Mouse (Mus musculus): ENCODE measurements around the gene Zfhx3. TPM values are rescaled to one million over a fixed set of nuclear protein-coding genes. Genes with fewer than 3 reads are reported as not detected.

The Zfhx3 gene
- polyA plus RNA-seq, 1 experiment from 2014 or later, result 2.4 TPM

DNA sequence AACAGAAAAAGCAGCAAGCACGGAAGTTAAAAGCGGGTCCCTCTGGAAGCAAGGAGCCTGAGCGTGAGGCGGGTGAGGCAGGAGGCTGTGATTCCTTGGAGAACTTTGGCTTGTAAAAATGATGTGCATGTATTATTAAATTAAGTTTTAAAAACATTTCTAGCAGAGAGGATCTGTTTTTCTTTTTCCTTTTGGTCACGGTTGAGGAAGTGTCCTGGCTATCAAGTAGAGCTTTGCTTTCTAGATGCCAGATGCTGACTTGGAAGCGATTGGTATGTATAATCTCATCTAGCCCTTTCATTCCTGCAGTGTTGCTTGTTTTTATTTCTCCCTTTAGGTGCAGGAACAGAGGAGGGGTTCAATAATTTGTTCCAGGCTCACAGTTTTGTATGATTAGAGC lies 92.3 kb downstream of the Zfhx3 start:
- ATAC-seq, result no peak
- Histone ChIP-seq H3K27ac (ENCODE audit: low read depth, low read length) (no peak overlapping the region), H3K36me3 (ENCODE audit: control insufficient read depth, insufficient read depth) (no peaks in the 10 kb centered on the region), H3K4me1 (replicated peaks; ENCODE audit: control insufficient read depth, insufficient read depth, low read length) (no peaks in the 10 kb centered on the region), H3K4me3 (ENCODE audit: low read depth, low read length) (no peak overlapping the region), H3K9me3 (ENCODE audit: control insufficient read depth) (no peaks in the 10 kb centered on the region), H3K9ac (ENCODE audit: low read depth, low read length) (no peak overlapping the region), H3K4me2 (replicated peaks; ENCODE audit: low read depth) (no peak overlapping the region), H3K27me3 (replicated peaks; ENCODE audit: control insufficient read depth, insufficient read depth, low read length) (no peaks in the 10 kb centered on the region)
- 66% methylated on average over 6 of the region's 6 CpGs for WGBS
- TF ChIP-seq CTCF (IDR thresholded peaks at IDR 0.05; ENCODE audit: low read depth), result no peak

GRCm38 (mm10) chr8:108043618-108044017 lies 101.2 kb downstream of the Zfhx3 start:
- Histone ChIP-seq H3K4me3 (ENCODE audit: low read depth, low read length) (no peak overlapping the region), H3K27me3 (replicated peaks; ENCODE audit: control insufficient read depth, insufficient read depth, low read length) (no peaks in the 10 kb centered on the region), H3K9ac (ENCODE audit: low read depth, low read length) (no peak overlapping the region), H3K4me2 (replicated peaks; ENCODE audit: low read depth) (no peak overlapping the region), H3K27ac (ENCODE audit: low read depth, low read length) (no peak overlapping the region), H3K36me3 (ENCODE audit: control insufficient read depth, insufficient read depth) (no peaks in the 10 kb centered on the region), H3K9me3 (ENCODE audit: control insufficient read depth) (no peaks in the 10 kb centered on the region), H3K4me1 (replicated peaks; ENCODE audit: control insufficient read depth, insufficient read depth, low read length) (no peaks in the 10 kb centered on the region)
- no peak for ATAC-seq
- 73% methylated on average over 4 of the region's 4 CpGs for WGBS
- TF ChIP-seq CTCF (IDR thresholded peaks at IDR 0.05; ENCODE audit: low read depth), result no peak

GRCm38 (mm10) chr8:108044185-108044584 lies 101.7 kb downstream of the Zfhx3 start:
- 86% methylated on average over 3 of the region's 3 CpGs for WGBS
- no peak for ATAC-seq

DNA sequence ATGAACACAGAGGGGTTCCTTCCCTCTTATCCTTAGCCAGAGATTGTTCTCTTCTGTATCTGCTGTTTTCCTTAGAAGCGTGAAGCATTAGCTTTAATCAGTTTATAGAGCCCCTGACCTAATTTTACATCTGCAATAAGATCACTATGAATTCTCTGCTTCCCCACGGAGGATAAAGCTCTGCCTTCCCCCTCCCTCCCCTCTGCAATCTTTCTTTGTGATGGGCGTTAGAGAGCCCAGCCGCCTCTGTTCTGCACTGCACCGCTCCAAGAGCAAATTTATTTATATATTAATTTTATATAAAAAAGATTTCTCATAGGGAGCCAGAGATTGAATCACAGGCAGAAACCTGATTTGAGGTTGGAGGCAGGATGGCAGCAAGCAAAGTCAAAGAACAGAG lies 113.8 kb downstream of the Zfhx3 start:
- H3K36me3 ChIP-seq (ENCODE audit: control insufficient read depth, insufficient read depth), result no peaks in the 10 kb centered on the region
- WGBS, result 54% methylated on average over 5 of the region's 5 CpGs
- no peak overlapping the region for H3K4me3 ChIP-seq (ENCODE audit: low read depth, low read length)
- H3K4me2 ChIP-seq (replicated peaks; ENCODE audit: low read depth), result no peak overlapping the region
- H3K9me3 ChIP-seq (ENCODE audit: control insufficient read depth), result no peaks in the 10 kb centered on the region
- 0 out of 2 replicates have a peak, but pooled peaks cover 2% of the 10 kb centered on the region for H3K4me1 ChIP-seq (replicated peaks; ENCODE audit: control insufficient read depth, insufficient read depth, low read length)
- H3K27ac ChIP-seq (ENCODE audit: low read depth, low read length), result no peak overlapping the region
- no peaks in the 10 kb centered on the region for H3K27me3 ChIP-seq (replicated peaks; ENCODE audit: control insufficient read depth, insufficient read depth, low read length)
- no peak for ATAC-seq
- H3K9ac ChIP-seq (ENCODE audit: low read depth, low read length), result no peak overlapping the region
- no peak for TF ChIP-seq CTCF (IDR thresholded peaks at IDR 0.05; ENCODE audit: low read depth)

More at GRCm38 (mm10) chr8:108044185-108044584, 101.7 kb downstream of the Zfhx3 start:
- no peaks in the 10 kb centered on the region for H3K27me3 ChIP-seq (replicated peaks; ENCODE audit: control insufficient read depth, insufficient read depth, low read length)
- H3K36me3 ChIP-seq (ENCODE audit: control insufficient read depth, insufficient read depth), result no peaks in the 10 kb centered on the region
- H3K9ac ChIP-seq (ENCODE audit: low read depth, low read length), result no peak overlapping the region
- H3K4me2 ChIP-seq (replicated peaks; ENCODE audit: low read depth), result no peak overlapping the region
- no peaks in the 10 kb centered on the region for H3K9me3 ChIP-seq (ENCODE audit: control insufficient read depth)
- H3K4me3 ChIP-seq (ENCODE audit: low read depth, low read length), result no peak overlapping the region
- no peaks in the 10 kb centered on the region for H3K4me1 ChIP-seq (replicated peaks; ENCODE audit: control insufficient read depth, insufficient read depth, low read length)
- no peak for TF ChIP-seq CTCF (IDR thresholded peaks at IDR 0.05; ENCODE audit: low read depth)
- no peak overlapping the region for H3K27ac ChIP-seq (ENCODE audit: low read depth, low read length)

GRCm38 (mm10) chr8:108061972-108062371 lies 119.5 kb downstream of the Zfhx3 start:
- Histone ChIP-seq H3K9ac (ENCODE audit: low read depth, low read length) (no peak overlapping the region), H3K4me3 (ENCODE audit: low read depth, low read length) (no peak overlapping the region), H3K27me3 (replicated peaks; ENCODE audit: control insufficient read depth, insufficient read depth, low read length) (no peaks in the 10 kb centered on the region), H3K27ac (ENCODE audit: low read depth, low read length) (no peak overlapping the region), H3K4me2 (replicated peaks; ENCODE audit: low read depth) (no peak overlapping the region), H3K4me1 (replicated peaks; ENCODE audit: control insufficient read depth, insufficient read depth, low read length) (no peaks in the 10 kb centered on the region), H3K36me3 (ENCODE audit: control insufficient read depth, insufficient read depth) (no peaks in the 10 kb centered on the region), H3K9me3 (ENCODE audit: control insufficient read depth) (no peaks in the 10 kb centered on the region)
- TF ChIP-seq CTCF (IDR thresholded peaks at IDR 0.05; ENCODE audit: low read depth), result no peak
- no peak for ATAC-seq
- WGBS, result 64% methylated on average over 12 of the region's 12 CpGs

DNA sequence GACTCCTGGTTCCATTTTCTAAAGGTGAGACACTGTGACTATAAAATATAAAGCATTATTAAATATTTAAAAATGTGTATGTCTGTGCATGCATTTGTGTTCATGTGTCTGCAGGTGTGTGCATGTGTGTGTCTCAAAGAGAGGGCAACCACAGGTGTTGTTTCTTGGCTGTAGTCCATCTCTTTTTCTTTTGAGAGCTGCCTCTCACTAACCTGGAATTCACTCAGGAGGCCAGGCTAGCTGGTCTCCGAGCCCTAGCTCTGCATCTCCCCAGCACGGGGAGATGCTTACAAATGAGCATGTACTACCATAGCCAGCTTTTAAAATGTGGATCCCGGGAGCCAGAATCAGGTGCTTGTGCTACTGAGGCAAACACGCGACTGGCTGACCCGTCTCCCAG lies 124.7 kb downstream of the Zfhx3 start:
- Histone ChIP-seq H3K4me2 (replicated peaks; ENCODE audit: low read depth) (no peak overlapping the region), H3K9ac (ENCODE audit: low read depth, low read length) (no peak overlapping the region), H3K36me3 (ENCODE audit: control insufficient read depth, insufficient read depth) (no peaks in the 10 kb centered on the region), H3K9me3 (ENCODE audit: control insufficient read depth) (no peaks in the 10 kb centered on the region), H3K4me1 (replicated peaks; ENCODE audit: control insufficient read depth, insufficient read depth, low read length) (no peaks in the 10 kb centered on the region), H3K4me3 (ENCODE audit: low read depth, low read length) (no peak overlapping the region), H3K27ac (ENCODE audit: low read depth, low read length) (no peak overlapping the region), H3K27me3 (replicated peaks; ENCODE audit: control insufficient read depth, insufficient read depth, low read length) (no peaks in the 10 kb centered on the region)
- TF ChIP-seq CTCF (IDR thresholded peaks at IDR 0.05; ENCODE audit: low read depth), result no peak
- 84% methylated on average over 6 of the region's 6 CpGs for WGBS
- ATAC-seq, result no peak

DNA sequence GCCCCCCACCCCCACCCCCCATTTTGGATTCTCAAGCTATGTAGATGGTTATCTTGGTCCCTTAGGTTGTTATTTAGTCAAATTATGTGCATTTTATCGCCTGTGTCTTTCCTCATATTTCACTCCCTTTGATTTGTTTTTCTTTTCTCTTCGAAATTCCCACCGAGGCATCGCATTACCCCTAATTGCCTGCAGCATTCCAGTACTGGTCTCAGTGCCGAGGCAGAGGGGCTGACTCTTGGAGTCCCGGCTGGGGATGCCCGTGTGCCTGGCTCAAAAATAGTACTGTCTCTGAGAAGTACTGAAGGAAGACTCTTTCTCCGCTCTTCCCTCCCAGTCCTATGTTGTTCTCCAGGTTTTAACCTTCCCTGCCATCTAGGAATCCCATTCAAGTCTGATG lies 125.8 kb downstream of the Zfhx3 start:
- Histone ChIP-seq H3K27me3 (replicated peaks; ENCODE audit: control insufficient read depth, insufficient read depth, low read length) (no peaks in the 10 kb centered on the region), H3K4me3 (ENCODE audit: low read depth, low read length) (no peak overlapping the region), H3K4me1 (replicated peaks; ENCODE audit: control insufficient read depth, insufficient read depth, low read length) (no peaks in the 10 kb centered on the region), H3K36me3 (ENCODE audit: control insufficient read depth, insufficient read depth) (no peaks in the 10 kb centered on the region), H3K27ac (ENCODE audit: low read depth, low read length) (no peak overlapping the region), H3K9ac (ENCODE audit: low read depth, low read length) (no peak overlapping the region), H3K4me2 (replicated peaks; ENCODE audit: low read depth) (no peak overlapping the region), H3K9me3 (ENCODE audit: control insufficient read depth) (no peaks in the 10 kb centered on the region)
- no peak for ATAC-seq
- TF ChIP-seq CTCF (IDR thresholded peaks at IDR 0.05; ENCODE audit: low read depth), result no peak
- WGBS, result 57% methylated on average over 8 of the region's 8 CpGs

Measured in intestine, postnatal 0 days (tissue).